Mouse (Mus musculus): ENCODE results near the gene Elmo3. TPM values are rescaled to one million over a fixed set of nuclear protein-coding genes. Genes with fewer than 3 reads are reported as not detected.
A peak's percentile ranks its signal among the peaks of the same experiment; 100 is the strongest.
"Not testable (repeated sequence)": the region's sequence is repeated elsewhere in the genome, so short reads cannot be mapped to it uniquely, and the experiment has no call there.

Gene Elmo3
- total and polyA plus RNA-seq, 3 experiments, result 0.72 to 1.4 (median 1.3) TPM

GRCm38 (mm10) chr8:105290554-105291314 lies 14.7 kb upstream of the Elmo3 start:
- no peaks in the 10 kb centered on the region for H3K9me3 ChIP-seq (replicated peaks; ENCODE audit: low read length)
- H3K4me2 ChIP-seq (ENCODE audit: insufficient read depth, low read depth, poor library complexity, severe bottlenecking), result no peak overlapping the region
- in situ Hi-C loops (cut with MboI; ENCODE audit: low pct_ligation_motif_present, low pct_unique_long_range_greater_than_20kb, low sequenced_read_pairs) (loop anchor here (5.0 kb wide), 1 partner anchor 33 kb away; the partner anchor contains the start of gene B3gnt9), dilution Hi-C loops (cut with MboI; ENCODE audit: extremely low pct_ligation_motif_present, extremely low pct_unique_long_range_greater_than_20kb, low sequenced_read_pairs) (no loop called here)
- H3K4me1 ChIP-seq (ENCODE audit: control insufficient read depth in 1 of 2, insufficient read depth in 2 of 2), result peaks cover 13 to 36% of the 10 kb centered on the region in 2 experiments
- H3K9ac ChIP-seq (ENCODE audit: insufficient read depth, low read depth), result no peak overlapping the region
- no peak overlapping the region for H3K4me3 ChIP-seq (replicated peaks in 1 of 3; ENCODE audit: low read depth in 2 of 3, low read length in 2 of 3, poor library complexity in 1 of 3)
- TF ChIP-seq MAFK (IDR thresholded peaks at IDR 0.05; ENCODE audit: insufficient replicate concordance, low read length) (no peak), CHD2 (IDR thresholded peaks at IDR 0.05; ENCODE audit: low read length) (no peak), CTCF (conservative IDR thresholded peaks at IDR 0.05 in 1 of 2, IDR thresholded peaks at IDR 0.05 in 1 of 2; ENCODE audit: low read depth in 2 of 2, low read length in 2 of 2) (peak; percentile 60 to 87), ELF1 (IDR thresholded peaks at IDR 0.05; ENCODE audit: low read depth, low read length) (0 out of 2 replicates have a peak, but pooled peaks have one; percentile 8), MAX (IDR thresholded peaks at IDR 0.05; ENCODE audit: low read length) (0 out of 2 replicates have a peak, but pooled peaks have one; percentile 16), SIN3A (IDR thresholded peaks at IDR 0.05; ENCODE audit: low read length) (peak; percentile 96), IRF4 (IDR thresholded peaks at IDR 0.05; ENCODE audit: low read depth, low read length) (0 out of 2 replicates have a peak, but pooled peaks have one; percentile 22), ETS1 (conservative IDR thresholded peaks at IDR 0.05; ENCODE audit: low read depth, low read length) (no peak), RAD21 (IDR thresholded peaks at IDR 0.05; ENCODE audit: low read depth, low read length) (peak; percentile 49), MXI1 (IDR thresholded peaks at IDR 0.05; ENCODE audit: low read depth, low read length) (peak; percentile 91), SMC3 (IDR thresholded peaks at IDR 0.05; ENCODE audit: low read depth, low read length) (peak; percentile 77), EP300 (IDR thresholded peaks at IDR 0.05; ENCODE audit: low read length) (no peak), ZNF384 (IDR thresholded peaks at IDR 0.05; ENCODE audit: low read depth, low read length) (no peak), PAX5 (IDR thresholded peaks at IDR 0.05; ENCODE audit: low read length) (no peak), ZMIZ1 (IDR thresholded peaks at IDR 0.05; ENCODE audit: low read depth, low read length) (no peak), TBP (conservative IDR thresholded peaks at IDR 0.05; ENCODE audit: low read depth, low read length) (no peak), KAT2A (IDR thresholded peaks at IDR 0.05; ENCODE audit: insufficient replicate concordance, low read length) (no peak)
- no peaks in the 10 kb centered on the region for H3K79me2 ChIP-seq (replicated peaks; ENCODE audit: control insufficient read depth, extremely low read depth, insufficient read depth, poor library complexity, severe bottlenecking)
- H3K36me3 ChIP-seq (replicated peaks in 1 of 2; ENCODE audit: control insufficient read depth in 1 of 2, insufficient read depth in 1 of 2, low read length in 1 of 2), result peaks cover 0 to 19% of the 10 kb centered on the region in 2 experiments
- H3K27me3 ChIP-seq (replicated peaks), result no peaks in the 10 kb centered on the region
- H3K27ac ChIP-seq (ENCODE audit: insufficient read depth, low read depth), result no peak overlapping the region
- DNase-seq (ENCODE audit: extremely low read depth), result peak; percentile 89

- Histone ChIP-seq H3K36me3 (replicated peaks in 1 of 2; ENCODE audit: control insufficient read depth in 1 of 2, insufficient read depth in 1 of 2, low read length in 1 of 2) (peaks cover 0 to 15% of the 10 kb centered on the region in 2 experiments), H3K4me1 (ENCODE audit: control insufficient read depth in 1 of 2, insufficient read depth in 2 of 2) (peaks cover 13 to 40% of the 10 kb centered on the region in 2 experiments)
- H3K9ac ChIP-seq (ENCODE audit: insufficient read depth, low read depth); H3K4me3 ChIP-seq (replicated peaks in 1 of 3; ENCODE audit: low read depth in 2 of 3, low read length in 2 of 3, poor library complexity in 1 of 3); H3K9me3 ChIP-seq (replicated peaks; ENCODE audit: low read length); H3K4me2 ChIP-seq (ENCODE audit: insufficient read depth, low read depth, poor library complexity, severe bottlenecking); H3K27me3 ChIP-seq (replicated peaks); dilution Hi-C loops (cut with MboI; ENCODE audit: extremely low pct_ligation_motif_present, extremely low pct_unique_long_range_greater_than_20kb, low sequenced_read_pairs); H3K27ac ChIP-seq (ENCODE audit: insufficient read depth, low read depth); DNase-seq (ENCODE audit: extremely low read depth); H3K79me2 ChIP-seq (replicated peaks; ENCODE audit: control insufficient read depth, extremely low read depth, insufficient read depth, poor library complexity, severe bottlenecking): not testable (repeated sequence)
- in situ Hi-C loops (cut with MboI; ENCODE audit: low pct_ligation_motif_present, low pct_unique_long_range_greater_than_20kb, low sequenced_read_pairs), result loop anchor here (5.0 kb wide), 1 partner anchor 34 kb away; the partner anchor contains the start of gene B3gnt9
Measured at GRCm38 (mm10) chr8:105291364-105291763, 14.0 kb upstream of the Elmo3 start.

Data from CH12.LX (cell line).